Mouse (Mus musculus) hindbrain, embryonic 15.5 days (tissue): Measurements from ENCODE around the gene Spryd4. TPM values are rescaled to one million over a fixed set of nuclear protein-coding genes. Genes with fewer than 3 reads are reported as not detected.
"Not testable (repeated sequence)": the region's sequence is repeated elsewhere in the genome, so short reads cannot be mapped to it uniquely, and the experiment has no call there.

Experiments used
- ATAC-seq: fragments of 200-750 bp; cut with Nextera tagmentation; 2 replicates; pipeline ENCODE4 v1.8.0; 2017; ENCODE audit warnings: low read depth, moderate number of reproducible peaks, moderate TSS enrichment; ENCODE audit not compliant: low FRiP score
- H3K27ac ChIP-seq: fragments of 300-500 bp; sonication (generic); replicated peaks from 2 replicates; pipeline ENCODE4 v1.5.1; 2015; ENCODE audit warnings: mild to moderate bottlenecking, inconsistent platforms
- H3K27me3 ChIP-seq: fragments of 300-500 bp; sonication (generic); 2 replicates; pipeline ENCODE4 v1.6.1; 2015; ENCODE audit warnings: control low read depth, inconsistent platforms
- H3K36me3 ChIP-seq: fragments of 300-500 bp; sonication (generic); 2 replicates; pipeline ENCODE4 v1.6.1; 2015; ENCODE audit warnings: control low read depth, inconsistent platforms
- H3K4me1 ChIP-seq: fragments of 300-500 bp; sonication (generic); replicated peaks from 2 replicates; pipeline ENCODE4 v1.6.1; 2015; ENCODE audit warnings: control low read depth, inconsistent platforms
- H3K4me2 ChIP-seq: fragments of 300-500 bp; sonication (generic); 2 replicates; pipeline ENCODE4 v1.6.1; 2015; ENCODE audit warnings: moderate library complexity, mild to moderate bottlenecking, inconsistent platforms
- H3K4me3 ChIP-seq: fragments of 300-500 bp; sonication (generic); 2 replicates; pipeline ENCODE4 v1.5.1; 2015; ENCODE audit warnings: mild to moderate bottlenecking, inconsistent platforms
- H3K9ac ChIP-seq: fragments of 300-500 bp; sonication (generic); 2 replicates; pipeline ENCODE4 v1.6.1; 2015; ENCODE audit warnings: inconsistent platforms
- H3K9me3 ChIP-seq: fragments of 300-500 bp; sonication (generic); 2 replicates; pipeline ENCODE4 v1.6.1; 2016; ENCODE audit warnings: control low read depth, inconsistent platforms
- WGBS: fragments of 180-500 bp; shearing (Covaris S2); methylation state at CpG from one replicate; pipeline ENCODE4 v1.1.7; 2015; 5-methylcytosine and 5-hydroxymethylcytosine counted together
- polyA plus RNA-seq: library from polyadenylated mRNA; unstranded; fragments of >200 nt; fragmentation: Nextera tagmentation; extraction: Ambion mirVana; gene quantifications from 2 replicates; pipeline ENCODE4 v1.2.1, GENCODE M21; 2015

Spryd4 gene
- polyA plus RNA-seq, 1 experiment from 2014 or later = 20.6 TPM

- Histone ChIP-seq H3K9me3 (no peaks in the 10 kb centered on the region), H3K4me3 (no peak overlapping the region), H3K9ac (no peak overlapping the region), H3K36me3 (no peaks in the 10 kb centered on the region), H3K4me2 (no peak overlapping the region), H3K27ac (no peak overlapping the region), H3K27me3 (no peaks in the 10 kb centered on the region), H3K4me1 (peaks cover 11% of the 10 kb centered on the region)
- ATAC-seq = no peak
- 88% methylated on average over 4 of the region's 4 CpGs for WGBS
Observed at GRCm38 (mm10) chr10:128177316-128177715, 34.3 kb downstream of the Spryd4 start.

DNA sequence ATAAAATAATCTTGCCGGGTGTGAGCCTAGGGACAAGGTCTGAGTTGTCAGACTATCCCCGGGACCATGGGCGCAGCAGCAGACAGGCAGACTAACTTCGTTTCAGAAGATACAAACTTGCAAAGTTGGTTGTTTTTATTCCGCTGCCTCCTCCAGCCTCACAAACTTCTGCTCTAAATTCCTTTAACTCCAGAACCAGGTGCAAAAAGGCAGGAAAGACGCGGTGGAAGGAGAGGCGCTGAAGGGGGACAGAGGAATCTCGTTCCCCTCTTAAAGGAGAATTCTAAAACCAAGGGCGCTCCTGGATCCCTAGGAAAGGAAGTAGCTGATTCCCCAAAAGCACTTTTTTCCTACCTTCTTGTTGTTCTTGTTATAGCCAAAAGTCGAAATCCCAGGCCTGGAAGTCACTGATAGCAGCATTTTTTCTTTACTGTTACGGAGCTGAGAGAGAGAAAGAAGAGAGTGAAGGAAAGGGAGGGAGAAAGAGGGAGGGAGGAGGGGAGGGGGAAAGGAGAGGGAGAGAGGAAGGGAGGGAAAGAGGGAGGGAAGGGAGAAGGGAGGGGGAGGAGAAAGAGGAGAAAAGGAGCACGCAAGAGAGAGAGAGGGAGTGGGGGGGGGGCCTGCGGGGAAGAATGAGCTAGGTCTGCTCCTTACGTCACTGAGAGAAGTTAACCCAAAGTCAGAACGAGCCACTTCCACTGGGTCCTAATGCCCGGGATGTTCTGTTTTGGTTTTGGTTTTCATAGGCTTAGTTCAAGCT is 35.4 kb downstream of the Spryd4 start:
- H3K9ac ChIP-seq = peak overlapping the region; percentile 43
- peaks cover 11% of the 10 kb centered on the region for H3K4me1 ChIP-seq
- under 1% methylated on average over 17 of the region's 17 CpGs for WGBS
- H3K4me3 ChIP-seq = peak overlapping the region; percentile 49
- H3K36me3 ChIP-seq = no peaks in the 10 kb centered on the region
- H3K9me3 ChIP-seq = no peaks in the 10 kb centered on the region
- peak; percentile 93 for ATAC-seq
- no peaks in the 10 kb centered on the region for H3K27me3 ChIP-seq
- H3K4me2 ChIP-seq = peak overlapping the region; percentile 65
- H3K27ac ChIP-seq = peak overlapping the region; percentile 75

DNA sequence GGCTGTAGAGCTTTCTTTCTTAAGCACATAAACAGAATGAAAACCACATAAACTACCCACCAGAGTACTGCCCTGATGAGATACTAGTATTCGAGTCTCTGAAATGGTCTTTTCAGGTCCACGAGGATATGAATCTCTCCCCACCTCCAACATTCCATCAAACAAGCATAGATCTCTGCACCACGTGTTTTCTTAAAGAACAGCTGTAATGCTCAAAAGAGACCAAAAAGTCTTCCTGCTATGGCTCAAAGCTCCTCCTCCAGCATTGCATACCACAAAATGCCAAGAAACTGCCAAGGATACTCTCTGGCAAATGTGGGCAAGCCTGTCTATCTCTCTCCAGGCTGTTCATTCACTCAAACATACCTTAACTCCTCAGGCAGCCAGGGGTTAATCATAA is 36.3 kb downstream of the Spryd4 start:
- H3K4me2 ChIP-seq = peak overlapping the region; percentile 65
- no peaks in the 10 kb centered on the region for H3K9me3 ChIP-seq
- peak overlapping the region; percentile 49 for H3K4me3 ChIP-seq
- no peak overlapping the region for H3K27ac ChIP-seq
- no peaks in the 10 kb centered on the region for H3K36me3 ChIP-seq
- no peaks in the 10 kb centered on the region for H3K27me3 ChIP-seq
- peaks cover 11% of the 10 kb centered on the region for H3K4me1 ChIP-seq
- 22% methylated on average over 3 of the region's 3 CpGs for WGBS
- no peak for ATAC-seq
- 0 out of 2 replicates have a peak overlapping the region, but pooled peaks have one; percentile 43 for H3K9ac ChIP-seq

- not testable (repeated sequence) for H3K9me3 ChIP-seq, H3K4me2 ChIP-seq, ATAC-seq, H3K27ac ChIP-seq, H3K27me3 ChIP-seq, H3K4me3 ChIP-seq, H3K36me3 ChIP-seq, H3K9ac ChIP-seq
- 99% methylated on average over 10 of the region's 10 CpGs for WGBS
- H3K4me1 ChIP-seq = peaks cover 11% of the 10 kb centered on the region
Observed at GRCm38 (mm10) chr10:128171348-128171747, 40.3 kb downstream of the Spryd4 start.

- Histone ChIP-seq H3K4me3 (no peak overlapping the region), H3K9ac (no peak overlapping the region), H3K27ac (no peak overlapping the region), H3K36me3 (no peaks in the 10 kb centered on the region), H3K4me1 (no peaks in the 10 kb centered on the region), H3K9me3 (no peaks in the 10 kb centered on the region), H3K27me3 (no peaks in the 10 kb centered on the region), H3K4me2 (no peak overlapping the region)
- ATAC-seq = no peak
- WGBS = 69% methylated on average over 6 of the region's 6 CpGs
Observed at GRCm38 (mm10) chr10:128167091-128167490, 44.5 kb downstream of the Spryd4 start.

DNA sequence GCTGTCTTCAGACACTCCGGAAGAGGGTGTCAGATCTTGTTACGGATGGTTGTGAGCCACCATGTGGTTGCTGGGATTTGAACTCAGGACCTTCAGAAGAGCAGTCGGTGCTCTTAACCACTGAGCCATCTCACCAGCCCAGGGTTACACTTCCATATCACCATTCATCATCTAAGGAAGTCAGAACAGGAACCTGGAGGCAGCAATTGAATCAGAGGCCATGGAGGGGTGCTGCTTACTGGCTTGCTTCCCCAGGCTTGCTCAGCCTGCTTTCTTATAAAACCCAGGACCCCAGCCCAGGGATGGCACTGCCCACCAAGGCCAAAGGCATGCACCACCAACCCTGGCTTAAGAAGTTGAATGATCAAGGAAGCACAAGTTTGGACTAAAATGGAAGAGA is 45.9 kb downstream of the Spryd4 start:
- H3K4me3 ChIP-seq, H3K36me3 ChIP-seq, H3K4me2 ChIP-seq, ATAC-seq, H3K27me3 ChIP-seq, H3K9me3 ChIP-seq, H3K4me1 ChIP-seq, H3K9ac ChIP-seq, H3K27ac ChIP-seq: not testable (repeated sequence)
- WGBS = 86% methylated on average over 3 of the region's 3 CpGs

Other genes with a start within 250 kb of the Spryd4 start
- gene Hsd17b6, start 204.2 kb downstream of the Spryd4 start, polyA plus RNA-seq = not detected in 2 replicates
- 35.2 and 40.3 TPM in 2 replicates for gene Prim1, start 196.6 kb downstream of the Spryd4 start, polyA plus RNA-seq
- gene Naca, start 176.2 kb downstream of the Spryd4 start, polyA plus RNA-seq = 494 and 518 TPM in 2 replicates
- 371 and 395 TPM in 2 replicates for gene Ptges3, start 152.9 kb downstream of the Spryd4 start, polyA plus RNA-seq
- 2,267 and 2,290 TPM in 2 replicates for gene Atp5b, start 128.5 kb downstream of the Spryd4 start, polyA plus RNA-seq
- gene Baz2a, start 120.2 kb downstream of the Spryd4 start, polyA plus RNA-seq = 8.1 and 8.3 TPM in 2 replicates
- 10.2 and 10.3 TPM in 2 replicates for gene Rbms2, start 31.5 kb downstream of the Spryd4 start, polyA plus RNA-seq
- 2.0 and 2.2 TPM in 2 replicates for gene Gls2, start 17.4 kb downstream of the Spryd4 start, polyA plus RNA-seq
- gene Mip, start 14.0 kb upstream of the Spryd4 start, polyA plus RNA-seq = 0.12 TPM in 1 of 2 replicates, not detected in the other
- 22.4 and 23.3 TPM in 2 replicates for gene Timeless, start 20.3 kb upstream of the Spryd4 start, polyA plus RNA-seq
- 0.14 TPM in 1 of 2 replicates, not detected in the other for gene Apon, start 42.3 kb upstream of the Spryd4 start, polyA plus RNA-seq
- gene Apof, start 56.9 kb upstream of the Spryd4 start, polyA plus RNA-seq = 0.21 and 0.47 TPM in 2 replicates
- 20.7 and 21.7 TPM in 2 replicates for gene Stat2, start 58.8 kb upstream of the Spryd4 start, polyA plus RNA-seq
- 0.26 and 0.49 TPM in 2 replicates for gene Il23a, start 86.9 kb upstream of the Spryd4 start, polyA plus RNA-seq
- 19.1 and 21.4 TPM in 2 replicates for gene Pan2, start 91.5 kb upstream of the Spryd4 start, polyA plus RNA-seq
- 188 and 205 TPM in 2 replicates for gene Cnpy2, start 110.7 kb upstream of the Spryd4 start, polyA plus RNA-seq
- gene Cs, start 125.9 kb upstream of the Spryd4 start, polyA plus RNA-seq = 267 and 278 TPM in 2 replicates
- 38.7 and 41.9 TPM in 2 replicates for gene Coq10a, start 157.2 kb upstream of the Spryd4 start, polyA plus RNA-seq
- gene Ankrd52, start 165.3 kb upstream of the Spryd4 start, polyA plus RNA-seq = 10.9 and 13.8 TPM in 2 replicates
- gene Slc39a5, start 189.4 kb upstream of the Spryd4 start, polyA plus RNA-seq = 0.21 and 0.83 TPM in 2 replicates
- gene Nabp2, start 199.7 kb upstream of the Spryd4 start, polyA plus RNA-seq = 137 and 141 TPM in 2 replicates
- 91.3 and 92.4 TPM in 2 replicates for gene Rnf41, start 199.8 kb upstream of the Spryd4 start, polyA plus RNA-seq
- 167 and 177 TPM in 2 replicates for gene Smarcc2, start 247.4 kb upstream of the Spryd4 start, polyA plus RNA-seq